ENCODE assay signal across 15 mouse cellular contexts in genomic region chr5:113910705-113911104, GRCm38 (mm10). TPM values are rescaled to one million over a fixed set of nuclear protein-coding genes. Genes with fewer than 3 reads are reported as not detected.
DNase-seq lines count a peak whose midpoint lies in the region; ATAC-seq and TF ChIP-seq lines count a peak whose summit lies in the region.
"Had no signal": no experiment of that assay in that cellular context is flagged by ENCODE, and none has a peak within 500 bp of the region (broad histone marks: within the 10 kb centered on the region; RNA-seq: fewer than 3 reads in every experiment).

No protein-coding gene starts in this region.

- WGBS in intestine, embryonic 15.5 days = 54% methylated on average over 6 of the region's 6 CpGs
- 81% methylated on average over 6 of the region's 6 CpGs for WGBS in macrophage (ENCODE audit: missing documents)
- WGBS in forebrain, embryonic 11.5 days = 67% methylated on average over 6 of the region's 6 CpGs

- TF ChIP-seq CTCF in MEL (IDR thresholded peaks at IDR 0.05 in 2 of 3, conservative IDR thresholded peaks at IDR 0.05 in 1 of 3; ENCODE audit: control insufficient read depth in 1 of 3, insufficient read depth in 1 of 3, low read depth in 2 of 3, low read length in 3 of 3, poor library complexity in 1 of 3, severe bottlenecking in 1 of 3) = no peak
- TF ChIP-seq CTCF in gastrocnemius, adult 2 months (IDR thresholded peaks at IDR 0.05) = no peak

- no peaks in the 10 kb centered on the region for H3K27me3 ChIP-seq in MEL (ENCODE audit: control insufficient read depth in 1 of 2, insufficient read depth in 2 of 2, low read length in 2 of 2)
- H3K27me3 ChIP-seq in intestine, embryonic 15.5 days (replicated peaks) = no peaks in the 10 kb centered on the region
- no peaks in the 10 kb centered on the region for H3K27me3 ChIP-seq in forebrain, embryonic 11.5 days (ENCODE audit: control insufficient read depth, insufficient read depth, low read length)
- H3K27me3 ChIP-seq: hindbrain, embryonic 13.5 days had no signal

- H3K4me3 ChIP-seq in MEL (ENCODE audit: control insufficient read depth in 1 of 2, insufficient read depth in 1 of 2, low read depth in 2 of 2, low read length in 2 of 2) (peak overlapping the region; percentile 35 to 49; a peak in 3 of 4 replicates), macrophage (ENCODE audit: inconsistent target) (no peak overlapping the region)
- no peak overlapping the region for H3K4me3 ChIP-seq in intestine, embryonic 15.5 days (replicated peaks)
- no peak overlapping the region for H3K4me3 ChIP-seq in gastrocnemius, adult 2 months
- H3K4me3 ChIP-seq in forebrain, embryonic 11.5 days (ENCODE audit: low read depth, low read length) = no peak overlapping the region
- H3K4me3 ChIP-seq: hindbrain, embryonic 13.5 days had no signal

- H3K9me3 ChIP-seq in MEL (replicated peaks; ENCODE audit: insufficient read depth, low read length) = no peaks in the 10 kb centered on the region
- no peaks in the 10 kb centered on the region for H3K9me3 ChIP-seq in intestine, embryonic 15.5 days
- H3K9me3 ChIP-seq in forebrain, embryonic 11.5 days (ENCODE audit: control insufficient read depth, low read length) = no peaks in the 10 kb centered on the region
- H3K9me3 ChIP-seq: hindbrain, embryonic 13.5 days had no signal

- H3K9ac ChIP-seq in MEL (ENCODE audit: control insufficient read depth, low read depth, low read length, poor library complexity, severe bottlenecking) = peak overlapping the region; percentile 34; the same call in 1 of the 2 replicates
- H3K9ac ChIP-seq in intestine, embryonic 15.5 days = no peak overlapping the region
- no peak overlapping the region for H3K9ac ChIP-seq in forebrain, embryonic 11.5 days (ENCODE audit: low read length)
- H3K9ac ChIP-seq: forebrain, postnatal 0 days; hindbrain, embryonic 13.5 days; lung, embryonic 14.5 days had no signal

- H3K27ac ChIP-seq in MEL (ENCODE audit: control insufficient read depth, low read depth, low read length) = peak overlapping the region; percentile 32; the same call in 1 of the 2 replicates
- H3K27ac ChIP-seq in intestine, embryonic 15.5 days = peak overlapping the region; percentile 84
- peak overlapping the region; percentile 78 for H3K27ac ChIP-seq in macrophage
- no peak overlapping the region for H3K27ac ChIP-seq in gastrocnemius, adult 2 months
- H3K27ac ChIP-seq in forebrain, embryonic 11.5 days (ENCODE audit: low read depth, low read length) = no peak overlapping the region
- H3K27ac ChIP-seq: hindbrain, embryonic 13.5 days had no signal

- no peak for TF ChIP-seq RAD21 in MEL (IDR thresholded peaks at IDR 0.05; ENCODE audit: low read depth, low read length)

- H3K36me3 ChIP-seq in MEL (ENCODE audit: control insufficient read depth in 1 of 2, insufficient read depth in 2 of 2, low read length in 2 of 2) (peaks cover 0 to 23% of the 10 kb centered on the region in 2 experiments; a peak in 2 of 4 replicates), macrophage (ENCODE audit: inconsistent target) (no peaks in the 10 kb centered on the region)
- H3K36me3 ChIP-seq in intestine, embryonic 15.5 days = no peaks in the 10 kb centered on the region
- no peaks in the 10 kb centered on the region for H3K36me3 ChIP-seq in forebrain, embryonic 11.5 days (ENCODE audit: control insufficient read depth, insufficient read depth, low read length)
- H3K36me3 ChIP-seq: hindbrain, embryonic 13.5 days had no signal

- peaks cover 8 to 30% of the 10 kb centered on the region in 2 experiments for H3K4me1 ChIP-seq in MEL (ENCODE audit: control insufficient read depth in 1 of 2, insufficient read depth in 2 of 2, low read length in 2 of 2)
- H3K4me1 ChIP-seq in intestine, embryonic 15.5 days (replicated peaks) = peaks cover 20% of the 10 kb centered on the region
- peaks cover 13% of the 10 kb centered on the region; the same call in 1 of the 2 replicates for H3K4me1 ChIP-seq in forebrain, embryonic 11.5 days (replicated peaks; ENCODE audit: control insufficient read depth, insufficient read depth, low read length)

- DNase-seq in MEL (ENCODE audit: low read depth, low spot score) = no peak
- peak; percentile 47 for DNase-seq in kidney, postnatal 10 days
- DNase-seq in gastrocnemius, adult 2 months = no peak
- no peak for DNase-seq in natural killer cell, adult 2 months (ENCODE audit: low spot score in 2 of 2)
- no peak for DNase-seq in forebrain, embryonic 11.5 days (ENCODE audit: low spot score)
- DNase-seq: cerebellum, adult 18-20 months; forebrain, postnatal 0 days; gastrocnemius, postnatal 14 days; left cerebral cortex, postnatal 4 days; lung, embryonic 14.5 days; thymus, adult 2 months had no signal

- H3K79me2 ChIP-seq in MEL (ENCODE audit: control insufficient read depth, insufficient read depth, low read length, poor library complexity) (peaks cover 26% of the 10 kb centered on the region), macrophage (ENCODE audit: inconsistent target) (peaks cover 21% of the 10 kb centered on the region)

- peak overlapping the region; percentile 44 for H3K4me2 ChIP-seq in intestine, embryonic 15.5 days (replicated peaks)
- H3K4me2 ChIP-seq in forebrain, embryonic 11.5 days (ENCODE audit: low read depth, low read length, severe bottlenecking) = no peak overlapping the region
- H3K4me2 ChIP-seq: hindbrain, embryonic 13.5 days; lung, embryonic 14.5 days had no signal

- no peak for TF ChIP-seq POLR2A in MEL (IDR thresholded peaks at IDR 0.05; ENCODE audit: control insufficient read depth in 1 of 2, insufficient read depth in 1 of 2, low read depth in 1 of 2, low read length in 2 of 2, poor library complexity in 1 of 2)

- TF ChIP-seq EP300 in MEL (IDR thresholded peaks at IDR 0.05; ENCODE audit: low read depth in 1 of 2, low read length in 2 of 2) = no peak

- no peak for ATAC-seq in intestine, embryonic 15.5 days
- ATAC-seq in forebrain, embryonic 11.5 days (replicated peaks; ENCODE audit: low FRiP score) = no peak
- ATAC-seq: CD4-positive, CD25-positive, alpha-beta regulatory T cell, adult 4 months; forebrain, postnatal 0 days had no signal

- intact Hi-C loops in gastrocnemius, adult 2 months (cut with DNase I) = no loop called here

TF ChIP-seq in MEL, 35 proteins besides CTCF, POLR2A, EP300 and RAD21:
- TF ChIP-seq SMC3 (IDR thresholded peaks at IDR 0.05; ENCODE audit: low read depth, low read length) (no peak), ZNF384 (IDR thresholded peaks at IDR 0.05; ENCODE audit: low read depth, low read length) (no peak), HCFC1 (IDR thresholded peaks at IDR 0.05; ENCODE audit: low read depth, low read length) (no peak), MEF2A (IDR thresholded peaks at IDR 0.05; ENCODE audit: extremely low read depth, insufficient replicate concordance, low read depth, low read length, poor library complexity, severe bottlenecking) (no peak), MYC (IDR thresholded peaks at IDR 0.05; ENCODE audit: low read depth, low read length) (no peak), ZC3H11A (IDR thresholded peaks at IDR 0.05; ENCODE audit: low read depth, low read length) (no peak), UBTF (IDR thresholded peaks at IDR 0.05; ENCODE audit: borderline replicate concordance, insufficient read depth, low read depth, low read length) (no peak), MXI1 (IDR thresholded peaks at IDR 0.05; ENCODE audit: low read depth, low read length) (no peak), JUND (IDR thresholded peaks at IDR 0.05; ENCODE audit: low read depth, low read length) (no peak), TBP (IDR thresholded peaks at IDR 0.05; ENCODE audit: low read depth, low read length) (no peak), SIN3A (IDR thresholded peaks at IDR 0.05; ENCODE audit: low read length) (no peak), GATA1 (IDR thresholded peaks at IDR 0.05; ENCODE audit: low read depth, low read length) (no peak), USF1 (IDR thresholded peaks at IDR 0.05; ENCODE audit: low read depth, low read length) (no peak), KAT2A (conservative IDR thresholded peaks at IDR 0.05; ENCODE audit: low read depth, low read length) (no peak), CHD2 (IDR thresholded peaks at IDR 0.05; ENCODE audit: low read length) (no peak), NELFE (IDR thresholded peaks at IDR 0.05; ENCODE audit: low read depth, low read length) (no peak), CHD1 (IDR thresholded peaks at IDR 0.05; ENCODE audit: low read depth, low read length) (no peak), RCOR1 (IDR thresholded peaks at IDR 0.05; ENCODE audit: low read depth, low read length) (no peak), ZKSCAN1 (IDR thresholded peaks at IDR 0.05; ENCODE audit: low read depth, low read length) (no peak)
TF ChIP-seq in MEL: peak in this region for 0.

RNA-seq across cellular contexts. Expression of gene Coro1c, which starts 2.1 kb away (rescaled TPM):
- total RNA-seq in MEL (2012; rRNA removed) = 103 TPM in 2 replicates
- polyA plus RNA-seq in MEL (2012; ENCODE audit: insufficient read depth in 1 of 2, insufficient read length in 2 of 2, low read depth in 1 of 2, low replicate concordance in 2 of 2, missing spikeins in 1 of 2) (100 to 1,000 TPM in 1 of 2 experiments, 10 to 100 TPM in 1; 77.3 to 158 TPM), macrophage (2018) (171 to 329 TPM (median 266 TPM) in 3 replicates)
- polyA plus RNA-seq in intestine, embryonic 15.5 days (2015; fragmentation: Nextera tagmentation; extraction: Ambion mirVana) = 167 and 173 TPM in 2 replicates
- 100 to 1,000 TPM in 17 of 26 experiments, 10 to 100 TPM in 9; 22.3 to 244 (median 133) TPM for total RNA-seq in macrophage (2018; cell fraction: chromatin; rRNA removed)
- total RNA-seq in macrophage (2018; cell fraction: cytosol; rRNA removed) = 100 to 1,000 TPM; 158 to 295 (median 208) TPM
- total RNA-seq in macrophage (2018; cell fraction: nucleus; rRNA removed) = 100 to 1,000 TPM in 21 of 26 experiments, 10 to 100 TPM in 5; 51.2 to 265 (median 156) TPM
- 10 to 100 TPM in 1 of 2 experiments, 1 to 10 TPM in 1; 7.8 to 11.8 TPM for total RNA-seq in gastrocnemius, adult 2 months (2021)
- 231 and 246 TPM in 2 replicates for polyA plus RNA-seq in forebrain, embryonic 11.5 days (2014; fragmentation: Nextera tagmentation; extraction: Ambion mirVana)

Comparison
In these comparisons a context has a peak if more than half of its experiments do, and no peak if none do; other contexts are left out.
1. H3K27ac ChIP-seq: peak in MEL (single experiment), intestine, embryonic 15.5 days (single experiment) and macrophage (single experiment); none in gastrocnemius, adult 2 months (single experiment) and forebrain, embryonic 11.5 days (single experiment).
2. H3K4me3 ChIP-seq: peak in MEL (2 of 2); none in intestine, embryonic 15.5 days (single experiment), macrophage (single experiment), gastrocnemius, adult 2 months (single experiment) and forebrain, embryonic 11.5 days (single experiment).